Mouse (Mus musculus): ENCODE measurements around the gene Rnf207. TPM values are rescaled to one million over a fixed set of nuclear protein-coding genes. Genes with fewer than 3 reads are reported as not detected.
A peak's percentile ranks its signal among the peaks of the same experiment; 100 is the strongest.

Gene Rnf207
- polyA plus RNA-seq, 1 experiment from 2014 or later = 27.5 TPM

DNA sequence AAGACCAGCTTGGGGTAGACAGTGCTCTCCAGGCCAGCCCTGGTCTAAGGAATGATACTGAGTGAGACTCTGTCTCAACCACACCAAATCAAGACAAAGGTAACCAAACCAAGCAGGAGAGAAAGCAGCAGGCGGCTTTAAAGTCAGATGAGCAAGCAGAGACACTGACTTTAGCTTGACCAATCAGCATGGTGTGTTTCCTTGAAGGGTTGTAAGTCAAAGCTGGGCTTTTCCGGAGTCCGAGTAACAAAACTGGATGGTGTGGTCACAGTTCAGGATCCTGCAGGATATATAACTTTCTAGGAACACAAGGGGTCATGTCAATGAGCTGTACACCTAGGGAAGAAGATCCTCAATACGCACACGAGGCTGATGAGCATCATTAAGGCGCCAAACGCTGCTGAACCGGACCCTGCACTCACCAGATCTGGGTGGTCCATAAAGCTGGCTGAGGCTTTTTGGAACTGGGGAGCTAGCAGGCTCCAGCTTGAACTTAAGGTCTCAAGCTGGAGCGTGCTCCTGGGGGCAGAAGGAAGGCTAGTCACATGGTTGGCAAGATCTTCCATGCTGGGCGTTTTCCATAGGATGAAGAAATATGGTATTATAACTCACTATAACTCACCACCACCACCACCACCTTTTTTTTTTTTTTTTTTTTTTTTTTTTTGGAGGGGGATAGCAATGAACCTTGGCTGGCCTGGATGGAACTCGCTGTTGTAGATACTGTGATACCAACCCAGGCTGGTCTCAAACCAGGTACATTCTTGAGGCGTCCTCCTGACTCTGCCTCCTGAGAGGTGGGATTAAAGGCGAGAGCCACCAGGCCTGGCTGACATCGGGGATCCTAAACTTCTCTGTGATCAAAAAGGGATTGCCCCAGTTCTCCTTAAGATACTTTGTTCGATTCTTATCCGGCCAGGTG is 6.1 kb upstream of the Rnf207 start:
- peak overlapping the region; percentile 59 for H3K9ac ChIP-seq (ENCODE audit: low read depth, low read length)
- peaks cover 7% of the 10 kb centered on the region for H3K4me1 ChIP-seq (ENCODE audit: control insufficient read depth, insufficient read depth, low read length)
- H3K27me3 ChIP-seq (ENCODE audit: control insufficient read depth, insufficient read depth, low read length) = no peaks in the 10 kb centered on the region
- H3K9me3 ChIP-seq (replicated peaks; ENCODE audit: control insufficient read depth, low read length) = no peaks in the 10 kb centered on the region
- H3K4me2 ChIP-seq = peak overlapping the region; percentile 54
- 45% methylated on average over 16 of the region's 16 CpGs for WGBS (ENCODE audit: insufficient replicate concordance)
- ATAC-seq (replicated peaks; ENCODE audit: insufficient number of reproducible peaks, low FRiP score, low TSS enrichment) = no peak
- H3K36me3 ChIP-seq (ENCODE audit: control insufficient read depth, insufficient read depth, low read length) = peaks cover 11% of the 10 kb centered on the region
- no peak overlapping the region for H3K27ac ChIP-seq (ENCODE audit: low read depth, low read length)
- H3K4me3 ChIP-seq (ENCODE audit: low read depth, low read length) = peak overlapping the region; percentile 96

DNA sequence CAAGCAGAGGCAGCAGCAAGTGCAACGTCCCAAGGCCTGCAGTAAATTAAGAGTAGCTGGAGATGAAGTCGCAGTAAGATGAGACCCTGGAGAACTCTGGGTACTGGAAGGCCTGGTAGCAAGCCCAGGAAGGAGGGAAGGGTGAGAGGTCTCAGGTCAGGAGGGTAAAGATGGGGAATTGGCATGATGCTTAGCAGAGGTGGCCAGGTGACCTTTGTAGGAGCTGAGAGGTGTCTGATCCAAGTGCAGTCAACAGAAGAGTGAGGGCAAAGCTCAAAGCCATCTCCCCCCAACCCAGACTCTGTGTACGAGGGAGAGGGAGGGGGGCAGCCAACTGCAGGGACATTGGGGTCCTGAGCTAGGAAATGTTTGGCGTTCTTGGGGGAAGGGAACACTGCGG is 2.7 kb upstream of the Rnf207 start:
- no peak for ATAC-seq (replicated peaks; ENCODE audit: insufficient number of reproducible peaks, low FRiP score, low TSS enrichment)
- Histone ChIP-seq H3K4me1 (ENCODE audit: control insufficient read depth, insufficient read depth, low read length) (peaks cover 15% of the 10 kb centered on the region), H3K36me3 (ENCODE audit: control insufficient read depth, insufficient read depth, low read length) (no peaks in the 10 kb centered on the region), H3K9me3 (replicated peaks; ENCODE audit: control insufficient read depth, low read length) (no peaks in the 10 kb centered on the region), H3K4me3 (ENCODE audit: low read depth, low read length) (no peak overlapping the region), H3K9ac (ENCODE audit: low read depth, low read length) (no peak overlapping the region), H3K4me2 (no peak overlapping the region), H3K27ac (ENCODE audit: low read depth, low read length) (no peak overlapping the region), H3K27me3 (ENCODE audit: control insufficient read depth, insufficient read depth, low read length) (peaks cover 14% of the 10 kb centered on the region)
- 60% methylated on average over 5 of the region's 5 CpGs for WGBS (ENCODE audit: insufficient replicate concordance)

DNA sequence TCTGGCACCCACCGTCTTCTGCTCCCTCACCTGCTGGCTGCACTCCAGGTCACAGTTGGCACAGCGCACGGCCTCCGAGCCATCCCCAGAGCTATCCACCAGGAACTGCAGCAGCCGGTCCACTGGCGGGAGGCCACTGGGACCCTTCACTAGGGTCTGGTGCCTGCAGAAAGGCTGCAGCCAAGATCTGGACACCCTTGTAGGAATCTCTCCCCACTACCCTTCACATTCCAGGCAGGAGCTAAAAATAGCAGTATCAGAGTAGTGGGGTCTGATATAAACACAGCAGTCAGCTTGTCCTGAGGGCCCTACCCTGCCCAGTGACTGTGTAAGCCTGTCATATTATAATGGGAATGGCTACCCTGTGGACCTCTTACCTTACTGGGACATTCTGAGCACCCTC is 1.2 kb downstream of the Rnf207 start:
- 65% methylated on average over 6 of the region's 6 CpGs for WGBS (ENCODE audit: insufficient replicate concordance)
- H3K9ac ChIP-seq (ENCODE audit: low read depth, low read length) = peak overlapping the region; percentile 70
- H3K27me3 ChIP-seq (ENCODE audit: control insufficient read depth, insufficient read depth, low read length) = peaks cover 50% of the 10 kb centered on the region
- H3K9me3 ChIP-seq (replicated peaks; ENCODE audit: control insufficient read depth, low read length) = no peaks in the 10 kb centered on the region
- 0 out of 2 replicates have a peak, but pooled peaks have one; percentile 11 for ATAC-seq (replicated peaks; ENCODE audit: insufficient number of reproducible peaks, low FRiP score, low TSS enrichment)
- H3K4me1 ChIP-seq (ENCODE audit: control insufficient read depth, insufficient read depth, low read length) = peaks cover 38% of the 10 kb centered on the region
- peak overlapping the region; percentile 77 for H3K4me2 ChIP-seq
- H3K27ac ChIP-seq (ENCODE audit: low read depth, low read length) = peak overlapping the region; percentile 93
- H3K4me3 ChIP-seq (ENCODE audit: low read depth, low read length) = peak overlapping the region; percentile 46
- no peaks in the 10 kb centered on the region for H3K36me3 ChIP-seq (ENCODE audit: control insufficient read depth, insufficient read depth, low read length)

DNA sequence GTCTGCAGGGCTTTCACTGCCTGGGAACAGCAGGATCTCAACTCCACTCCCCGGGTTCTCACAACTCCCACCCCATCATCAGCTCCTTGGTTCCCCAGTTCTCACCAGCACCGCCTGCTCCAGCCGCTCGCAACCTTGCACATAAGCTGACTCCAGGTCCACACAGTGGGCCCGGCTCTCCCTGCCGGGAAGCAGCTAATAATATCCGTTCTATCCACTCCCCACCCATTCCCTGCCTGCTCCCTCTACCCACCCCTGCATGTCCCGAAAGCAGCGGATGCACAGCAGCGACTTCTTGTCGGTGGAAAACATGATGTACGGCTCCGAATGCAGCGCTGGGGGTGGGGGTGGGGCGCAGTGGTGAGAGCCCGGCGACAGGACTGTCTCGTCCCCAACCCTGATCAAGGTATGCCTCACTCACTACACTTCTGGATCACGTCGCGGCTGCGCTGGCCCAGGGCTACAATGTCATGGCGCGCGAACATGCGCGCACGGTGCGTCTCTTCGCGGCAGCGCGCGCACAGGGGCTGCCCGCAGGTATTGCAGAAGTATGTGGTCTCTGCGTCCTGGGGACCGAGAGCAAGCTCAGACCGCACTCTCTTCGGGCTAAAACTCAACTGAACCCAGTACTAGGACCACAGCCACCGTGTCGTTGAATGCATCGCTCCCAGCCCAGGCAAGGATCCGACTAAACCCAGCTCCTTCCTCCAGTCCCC is 3.1 kb downstream of the Rnf207 start:
- 1% methylated on average over 43 of the region's 43 CpGs for WGBS (ENCODE audit: insufficient replicate concordance)
- ATAC-seq (replicated peaks; ENCODE audit: insufficient number of reproducible peaks, low FRiP score, low TSS enrichment) = no peak
- Histone ChIP-seq H3K4me3 (ENCODE audit: low read depth, low read length) (peak overlapping the region; percentile 46), H3K36me3 (ENCODE audit: control insufficient read depth, insufficient read depth, low read length) (no peaks in the 10 kb centered on the region), H3K9me3 (replicated peaks; ENCODE audit: control insufficient read depth, low read length) (no peaks in the 10 kb centered on the region), H3K4me1 (ENCODE audit: control insufficient read depth, insufficient read depth, low read length) (peaks cover 40% of the 10 kb centered on the region), H3K27me3 (ENCODE audit: control insufficient read depth, insufficient read depth, low read length) (peaks cover 69% of the 10 kb centered on the region), H3K4me2 (peak overlapping the region; percentile 77), H3K9ac (ENCODE audit: low read depth, low read length) (peak overlapping the region; percentile 29; the same call in 1 of the 2 replicates), H3K27ac (ENCODE audit: low read depth, low read length) (no peak overlapping the region)

DNA sequence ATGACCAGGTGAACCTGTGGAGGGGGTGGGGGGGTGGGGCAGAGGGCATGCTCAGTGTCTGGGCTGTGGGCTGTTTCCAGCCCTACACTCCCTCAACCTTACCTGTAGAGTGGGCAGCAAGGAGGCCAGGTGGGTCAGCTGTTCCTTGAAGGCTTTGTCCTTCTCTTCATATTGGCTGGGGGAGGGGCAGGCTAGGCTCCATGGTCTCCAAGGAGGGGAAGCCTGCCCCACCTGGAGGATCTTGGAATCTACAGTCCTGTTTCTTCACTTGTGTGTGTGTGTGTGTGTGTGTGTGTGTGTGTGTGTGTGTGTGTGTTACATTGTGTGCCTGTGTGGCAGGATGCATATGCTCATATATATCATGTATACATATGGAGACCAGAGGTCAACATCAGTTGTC is 4.9 kb downstream of the Rnf207 start:
- no peak overlapping the region for H3K27ac ChIP-seq (ENCODE audit: low read depth, low read length)
- peak overlapping the region; percentile 43 for H3K4me3 ChIP-seq (ENCODE audit: low read depth, low read length)
- no peaks in the 10 kb centered on the region for H3K9me3 ChIP-seq (replicated peaks; ENCODE audit: control insufficient read depth, low read length)
- peaks cover under 1% of the 10 kb centered on the region for H3K36me3 ChIP-seq (ENCODE audit: control insufficient read depth, insufficient read depth, low read length)
- peaks cover 40% of the 10 kb centered on the region for H3K4me1 ChIP-seq (ENCODE audit: control insufficient read depth, insufficient read depth, low read length)
- no peak overlapping the region for H3K9ac ChIP-seq (ENCODE audit: low read depth, low read length)
- ATAC-seq (replicated peaks; ENCODE audit: insufficient number of reproducible peaks, low FRiP score, low TSS enrichment) = no peak
- peaks cover 74% of the 10 kb centered on the region for H3K27me3 ChIP-seq (ENCODE audit: control insufficient read depth, insufficient read depth, low read length)
- H3K4me2 ChIP-seq = peak overlapping the region; percentile 76

DNA sequence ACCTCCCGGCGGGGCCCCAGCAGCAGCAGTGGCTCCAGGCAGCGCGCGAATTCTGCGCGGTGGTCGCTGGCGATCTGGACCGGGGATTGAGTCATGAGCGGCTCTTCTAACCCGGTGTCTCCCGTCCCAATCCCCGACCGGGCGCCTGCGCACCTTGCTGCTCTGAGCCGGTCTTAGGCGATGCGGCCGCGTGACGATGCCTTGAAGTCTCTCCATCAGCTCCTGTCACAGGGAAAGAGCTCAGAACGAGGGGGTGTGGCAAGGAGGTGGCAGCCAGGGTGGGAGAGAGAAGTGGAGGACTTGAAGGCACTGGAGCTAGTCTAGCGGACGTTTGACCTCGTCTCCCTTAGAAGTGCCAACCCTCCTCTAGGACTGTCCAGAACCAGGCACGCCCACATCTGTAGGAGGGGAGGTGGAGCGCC is 5.6 kb downstream of the Rnf207 start:
- Histone ChIP-seq H3K27me3 (ENCODE audit: control insufficient read depth, insufficient read depth, low read length) (peaks cover 74% of the 10 kb centered on the region), H3K27ac (ENCODE audit: low read depth, low read length) (no peak overlapping the region), H3K9ac (ENCODE audit: low read depth, low read length) (peak overlapping the region; percentile 56), H3K4me3 (ENCODE audit: low read depth, low read length) (peak overlapping the region; percentile 43), H3K36me3 (ENCODE audit: control insufficient read depth, insufficient read depth, low read length) (peaks cover 5% of the 10 kb centered on the region), H3K4me1 (ENCODE audit: control insufficient read depth, insufficient read depth, low read length) (peaks cover 34% of the 10 kb centered on the region), H3K9me3 (replicated peaks; ENCODE audit: control insufficient read depth, low read length) (no peaks in the 10 kb centered on the region), H3K4me2 (peak overlapping the region; percentile 76)
- ATAC-seq (replicated peaks; ENCODE audit: insufficient number of reproducible peaks, low FRiP score, low TSS enrichment) = no peak
- WGBS (ENCODE audit: insufficient replicate concordance) = under 1% methylated on average over 29 of the region's 29 CpGs

DNA sequence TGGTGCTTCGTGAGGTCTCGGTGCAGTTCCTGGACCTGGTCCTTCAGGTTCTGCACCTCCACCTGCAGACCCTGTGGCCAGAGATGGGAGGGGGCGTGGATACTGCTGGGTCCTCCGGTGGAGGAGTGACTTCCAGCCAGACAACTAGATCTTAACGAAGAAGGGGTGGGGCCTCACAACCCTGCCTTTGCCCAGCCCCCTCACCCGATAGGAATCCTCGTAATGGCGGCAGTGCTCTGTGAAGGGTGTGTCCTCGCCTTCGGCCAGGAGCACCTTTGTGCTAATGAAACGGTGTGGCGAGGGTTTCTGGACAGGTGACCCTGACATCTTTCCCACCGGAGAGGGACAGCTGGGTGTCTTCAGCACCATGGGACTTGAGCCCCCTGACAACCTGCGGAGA is 6.6 kb downstream of the Rnf207 start:
- H3K9ac ChIP-seq (ENCODE audit: low read depth, low read length) = no peak overlapping the region
- peaks cover 65% of the 10 kb centered on the region for H3K27me3 ChIP-seq (ENCODE audit: control insufficient read depth, insufficient read depth, low read length)
- H3K27ac ChIP-seq (ENCODE audit: low read depth, low read length) = no peak overlapping the region
- peaks cover 5% of the 10 kb centered on the region for H3K36me3 ChIP-seq (ENCODE audit: control insufficient read depth, insufficient read depth, low read length)
- H3K4me2 ChIP-seq = peak overlapping the region; percentile 76
- H3K9me3 ChIP-seq (replicated peaks; ENCODE audit: control insufficient read depth, low read length) = no peaks in the 10 kb centered on the region
- ATAC-seq (replicated peaks; ENCODE audit: insufficient number of reproducible peaks, low FRiP score, low TSS enrichment) = no peak
- 11% methylated on average over 14 of the region's 14 CpGs for WGBS (ENCODE audit: insufficient replicate concordance)
- H3K4me3 ChIP-seq (ENCODE audit: low read depth, low read length) = no peak overlapping the region
- H3K4me1 ChIP-seq (ENCODE audit: control insufficient read depth, insufficient read depth, low read length) = peaks cover 26% of the 10 kb centered on the region

DNA sequence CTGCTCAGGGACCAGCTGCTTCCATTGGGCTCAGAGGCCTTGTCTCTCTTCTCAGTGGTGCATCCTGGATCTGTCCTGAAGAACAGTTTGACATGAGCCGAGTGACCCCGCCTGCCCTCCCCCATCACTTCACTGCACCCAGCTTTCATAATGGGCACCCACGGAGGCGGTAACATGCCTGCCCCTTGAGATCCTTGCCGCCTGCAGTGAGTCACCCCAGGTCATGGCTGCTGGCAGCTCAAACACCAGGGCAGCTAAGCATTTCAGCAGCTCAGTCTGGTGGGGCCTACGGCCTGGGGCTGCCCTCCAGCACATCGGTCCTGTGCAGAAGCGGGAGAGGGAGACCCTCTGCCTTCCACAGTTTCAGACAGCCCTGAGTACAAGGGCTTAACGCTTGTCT is 11.3 kb downstream of the Rnf207 start:
- WGBS (ENCODE audit: insufficient replicate concordance) = 79% methylated on average over 9 of the region's 9 CpGs
- Histone ChIP-seq H3K36me3 (ENCODE audit: control insufficient read depth, insufficient read depth, low read length) (peaks cover 12% of the 10 kb centered on the region), H3K27me3 (ENCODE audit: control insufficient read depth, insufficient read depth, low read length) (peaks cover 23% of the 10 kb centered on the region), H3K4me3 (ENCODE audit: low read depth, low read length) (no peak overlapping the region), H3K4me1 (ENCODE audit: control insufficient read depth, insufficient read depth, low read length) (peaks cover 2% of the 10 kb centered on the region), H3K9me3 (replicated peaks; ENCODE audit: control insufficient read depth, low read length) (no peaks in the 10 kb centered on the region), H3K4me2 (no peak overlapping the region), H3K27ac (ENCODE audit: low read depth, low read length) (no peak overlapping the region), H3K9ac (ENCODE audit: low read depth, low read length) (no peak overlapping the region)
- ATAC-seq (replicated peaks; ENCODE audit: insufficient number of reproducible peaks, low FRiP score, low TSS enrichment) = no peak

Measured in heart, embryonic 11.5 days (tissue).